Mouse (Mus musculus) spleen, postnatal 0 days (tissue): ENCODE measurements around the gene Akap12. TPM values are rescaled to one million over a fixed set of nuclear protein-coding genes. Genes with fewer than 3 reads are reported as not detected.

ENCODE experiments used
- polyA plus RNA-seq: library from polyadenylated mRNA; unstranded; fragments of >200 nt; fragmentation: Nextera tagmentation; extraction: Ambion mirVana; gene quantifications from 2 replicates; pipeline ENCODE4 v1.2.1, GENCODE M21; 2015

Akap12 gene
- polyA plus RNA-seq: 21.0 and 28.0 TPM in 2 replicates

GRCm38 (mm10) chr10:4266041-4266930 lies at the start of gene Akap12:
Gene Akap12 (plus strand): TSS chr10:4266380.

GRCm38 (mm10) chr10:4387701-4388383 lies 121.7 kb downstream of the Akap12 start, which contains the start of gene Zbtb2:
Gene Zbtb2 (minus strand): TSS chr10:4388108.

Other genes with a start within 250 kb of the Akap12 start
- gene Zbtb2, start 121.7 kb downstream of the Akap12 start, polyA plus RNA-seq: 5.1 and 5.3 TPM in 2 replicates
- gene Rmnd1, start 166.0 kb downstream of the Akap12 start, polyA plus RNA-seq: 20.1 and 23.4 TPM in 2 replicates
- 20.1 and 20.3 TPM in 2 replicates for gene Armt1, start 166.1 kb downstream of the Akap12 start, polyA plus RNA-seq
- not detected in 2 replicates for gene Ccdc170, start 216.1 kb downstream of the Akap12 start, polyA plus RNA-seq